Mouse (Mus musculus): ENCODE data around the gene Cdc14a. TPM values are rescaled to one million over a fixed set of nuclear protein-coding genes. Genes with fewer than 3 reads are reported as not detected.

Gene Cdc14a
- polyA plus RNA-seq, 1 experiment from 2014 or later: 6.4 TPM

DNA sequence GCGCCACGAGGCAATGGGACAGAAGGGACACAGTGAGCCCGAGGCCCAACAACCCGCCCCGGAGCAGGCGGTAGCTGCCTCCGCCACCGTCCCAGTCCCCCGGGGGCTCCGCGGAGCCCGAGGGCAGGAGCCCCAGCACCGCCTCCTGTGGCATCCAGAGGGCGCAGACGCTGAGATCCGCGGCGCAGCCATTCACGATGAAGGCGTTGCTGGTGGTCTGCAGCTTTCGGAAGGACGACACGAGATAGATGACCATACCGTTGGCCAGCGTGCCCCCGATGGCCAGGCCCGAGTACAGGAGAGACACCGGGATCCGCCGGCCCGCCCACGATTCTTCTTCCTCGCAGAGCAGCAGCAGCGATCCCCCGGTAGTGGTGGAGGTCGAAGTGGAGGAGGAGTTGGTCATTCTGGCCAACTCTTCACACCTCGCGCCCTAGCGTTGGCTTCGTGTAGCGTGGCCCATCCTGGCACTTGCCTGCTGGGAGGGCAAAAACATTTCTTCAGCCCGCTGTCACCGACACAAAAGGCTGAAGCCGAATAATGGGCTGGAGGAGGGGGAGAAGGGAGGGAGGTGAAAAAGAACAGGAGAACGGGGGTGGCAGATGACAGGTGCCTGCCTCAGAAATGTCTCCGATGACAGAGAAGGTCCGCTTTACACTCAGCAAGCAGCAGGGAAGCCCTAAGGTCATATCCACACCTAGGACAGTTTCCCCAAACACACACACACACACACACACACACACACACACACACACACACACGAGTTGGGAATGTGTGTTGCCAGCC lies 171.4 kb downstream of the Cdc14a start:
- ATAC-seq (ENCODE audit: insufficient number of reproducible peaks, low FRiP score, low TSS enrichment, low read depth): 0 out of 2 replicates have a peak, but pooled peaks have one; percentile 25
- H3K27ac ChIP-seq: peak overlapping the region; percentile 71
- H3K36me3 ChIP-seq: no peaks in the 10 kb centered on the region

DNA sequence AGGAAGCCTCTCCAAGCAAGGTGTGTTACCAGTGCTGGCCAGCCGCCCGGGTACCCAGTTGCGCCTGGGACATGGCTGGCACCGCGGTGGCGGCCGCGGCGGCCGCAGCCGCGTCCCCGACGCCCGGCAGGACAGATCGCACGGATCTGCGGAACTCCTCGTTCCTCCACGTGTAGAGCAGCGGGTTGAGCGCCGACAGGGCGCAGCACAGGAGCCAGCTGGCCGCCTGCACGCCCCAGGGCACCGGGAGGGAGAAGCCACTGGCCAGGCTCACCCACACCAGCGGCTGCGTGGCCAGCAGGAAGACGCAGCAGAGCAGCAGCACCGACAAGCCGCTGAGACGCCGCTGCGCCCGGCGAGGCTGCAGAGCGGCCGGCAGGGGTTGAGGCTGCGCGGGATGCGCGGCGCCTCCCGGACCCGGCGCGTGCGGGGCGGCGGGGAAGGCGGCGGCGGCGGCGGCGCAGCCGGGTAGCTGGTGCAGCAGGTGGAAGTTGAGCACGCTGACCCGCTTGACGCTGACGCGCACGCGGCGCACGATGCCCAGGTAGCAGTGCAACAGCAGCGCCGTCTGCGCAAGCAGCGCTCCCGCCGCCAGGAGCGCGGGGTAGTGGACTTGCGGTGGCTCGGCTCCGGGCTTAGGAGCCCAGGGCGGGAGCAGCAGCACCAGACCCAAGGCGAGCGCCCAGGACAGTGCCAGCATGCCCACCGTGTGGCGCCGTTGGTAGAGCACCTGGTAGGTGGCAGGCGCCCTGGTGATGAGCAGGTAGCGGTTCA lies 172.2 kb downstream of the Cdc14a start:
- ATAC-seq (ENCODE audit: insufficient number of reproducible peaks, low FRiP score, low TSS enrichment, low read depth): 0 out of 2 replicates have a peak, but pooled peaks have one; percentile 18
- no peaks in the 10 kb centered on the region for H3K36me3 ChIP-seq
- WGBS: under 1% methylated on average over 84 of the region's 86 CpGs
- no peaks in the 10 kb centered on the region for H3K9me3 ChIP-seq
- H3K4me2 ChIP-seq: peak overlapping the region; percentile 98
- H3K9ac ChIP-seq: peak overlapping the region; percentile 43
- H3K4me3 ChIP-seq: peak overlapping the region; percentile 53
- peaks cover 23% of the 10 kb centered on the region for H3K4me1 ChIP-seq
- peaks cover 61% of the 10 kb centered on the region for H3K27me3 ChIP-seq
- H3K27ac ChIP-seq: peak overlapping the region; percentile 71

More for the DNA sequence above, 171.4 kb downstream of the Cdc14a start:
- Histone ChIP-seq H3K27me3 (peaks cover 61% of the 10 kb centered on the region), H3K9me3 (no peaks in the 10 kb centered on the region), H3K9ac (peak overlapping the region; percentile 43), H3K4me3 (peak overlapping the region; percentile 53), H3K4me1 (peaks cover 23% of the 10 kb centered on the region), H3K4me2 (peak overlapping the region; percentile 98)
- under 1% methylated on average over 48 of the region's 48 CpGs for WGBS

GRCm38 (mm10) chr3:116249026-116249425 lies 174.8 kb downstream of the Cdc14a start:
- Histone ChIP-seq H3K9ac (no peak overlapping the region), H3K27ac (no peak overlapping the region), H3K4me3 (no peak overlapping the region), H3K9me3 (no peaks in the 10 kb centered on the region), H3K36me3 (no peaks in the 10 kb centered on the region), H3K27me3 (peaks cover 45% of the 10 kb centered on the region), H3K4me2 (no peak overlapping the region), H3K4me1 (peaks cover 23% of the 10 kb centered on the region)
- ATAC-seq (ENCODE audit: insufficient number of reproducible peaks, low FRiP score, low TSS enrichment, low read depth): no peak
- 69% methylated on average over 2 of the region's 2 CpGs for WGBS

DNA sequence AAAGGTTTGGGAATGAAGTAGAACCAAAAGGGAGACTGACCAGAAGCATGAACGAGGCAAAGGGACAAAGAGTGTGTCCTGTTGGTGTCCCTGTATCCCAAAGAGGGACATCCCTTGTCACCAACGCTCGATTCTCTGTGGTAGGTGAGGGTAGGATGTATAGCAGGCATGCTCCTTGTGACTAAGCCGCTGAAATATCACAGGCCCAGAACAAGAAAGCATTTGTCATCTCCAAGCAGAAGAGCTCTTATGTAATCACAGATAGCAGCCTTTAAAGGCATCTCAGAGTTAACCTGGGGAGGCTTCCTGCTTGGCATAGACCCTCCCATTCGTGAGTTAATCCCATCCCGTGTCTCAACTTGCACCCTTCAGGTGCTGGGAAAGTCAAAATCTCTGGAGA lies 179.4 kb downstream of the Cdc14a start:
- Histone ChIP-seq H3K27me3 (peaks cover 4% of the 10 kb centered on the region), H3K27ac (no peak overlapping the region), H3K4me3 (no peak overlapping the region), H3K4me2 (no peak overlapping the region), H3K9ac (no peak overlapping the region), H3K9me3 (no peaks in the 10 kb centered on the region), H3K36me3 (no peaks in the 10 kb centered on the region), H3K4me1 (no peaks in the 10 kb centered on the region)
- WGBS: 61% methylated on average over 6 of the region's 6 CpGs
- ATAC-seq (ENCODE audit: insufficient number of reproducible peaks, low FRiP score, low TSS enrichment, low read depth): no peak

- no peak overlapping the region for H3K4me2 ChIP-seq
- peaks cover 3% of the 10 kb centered on the region for H3K27me3 ChIP-seq
- no peaks in the 10 kb centered on the region for H3K36me3 ChIP-seq
- no peak overlapping the region for H3K4me3 ChIP-seq
- no peak for ATAC-seq (ENCODE audit: insufficient number of reproducible peaks, low FRiP score, low TSS enrichment, low read depth)
- H3K9ac ChIP-seq: no peak overlapping the region
- no peak overlapping the region for H3K27ac ChIP-seq
- no peaks in the 10 kb centered on the region for H3K4me1 ChIP-seq
- 76% methylated on average over 9 of the region's 9 CpGs for WGBS
- H3K9me3 ChIP-seq: no peaks in the 10 kb centered on the region
Measured at GRCm38 (mm10) chr3:116242685-116243084, 181.1 kb downstream of the Cdc14a start.

DNA sequence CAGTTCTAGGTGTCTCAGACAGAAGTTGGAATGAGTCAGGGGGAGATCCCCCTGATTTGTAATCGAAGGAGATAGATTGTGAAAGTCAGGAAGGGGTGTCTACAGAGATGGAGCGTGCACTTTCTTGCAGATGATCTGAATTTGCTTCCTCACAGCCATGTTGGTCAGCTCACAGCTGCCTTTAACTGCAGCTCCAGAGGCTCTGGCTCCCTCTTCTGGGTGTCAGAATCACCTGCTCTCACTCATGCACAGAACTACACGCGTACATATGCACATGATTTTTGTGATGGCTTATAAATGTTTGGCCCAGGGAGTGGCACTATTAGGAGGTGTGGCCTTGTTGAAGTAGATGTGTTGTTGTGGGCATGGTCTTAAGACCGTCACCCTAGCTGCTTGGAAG lies 186.3 kb downstream of the Cdc14a start:
- Histone ChIP-seq H3K27ac (no peak overlapping the region), H3K9ac (no peak overlapping the region), H3K4me1 (no peaks in the 10 kb centered on the region), H3K9me3 (no peaks in the 10 kb centered on the region), H3K36me3 (no peaks in the 10 kb centered on the region), H3K4me3 (no peak overlapping the region), H3K27me3 (no peaks in the 10 kb centered on the region), H3K4me2 (no peak overlapping the region)
- WGBS: 84% methylated on average over 5 of the region's 5 CpGs
- no peak for ATAC-seq (ENCODE audit: insufficient number of reproducible peaks, low FRiP score, low TSS enrichment, low read depth)

- Histone ChIP-seq H3K4me3 (no peak overlapping the region), H3K9ac (no peak overlapping the region), H3K4me2 (no peak overlapping the region), H3K27ac (no peak overlapping the region), H3K9me3 (no peaks in the 10 kb centered on the region), H3K27me3 (no peaks in the 10 kb centered on the region), H3K4me1 (no peaks in the 10 kb centered on the region), H3K36me3 (no peaks in the 10 kb centered on the region)
- ATAC-seq (ENCODE audit: insufficient number of reproducible peaks, low FRiP score, low TSS enrichment, low read depth): no peak
- 76% methylated on average over 4 of the region's 4 CpGs for WGBS
Measured at GRCm38 (mm10) chr3:116236856-116237255, 187.0 kb downstream of the Cdc14a start.

DNA sequence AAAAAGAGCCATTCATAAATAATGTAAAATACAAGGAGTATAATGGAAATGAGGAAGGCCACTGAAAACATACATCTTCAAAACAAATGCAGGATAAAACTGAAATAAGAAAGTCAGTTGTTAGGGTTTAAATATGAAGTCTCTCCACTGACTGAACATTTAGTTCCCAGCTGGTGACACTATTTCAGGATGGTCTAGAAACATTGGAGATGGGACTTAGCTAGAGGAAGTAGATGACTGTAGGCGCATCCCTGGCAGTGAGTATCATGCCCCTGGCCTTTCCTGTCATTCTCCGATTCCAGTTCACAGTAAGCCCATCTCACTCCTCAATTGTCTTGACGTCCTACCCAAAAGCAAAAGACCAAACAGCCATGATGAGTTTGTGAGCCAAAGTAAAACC lies 190.3 kb downstream of the Cdc14a start:
- H3K27me3 ChIP-seq: no peaks in the 10 kb centered on the region
- H3K9me3 ChIP-seq: no peaks in the 10 kb centered on the region
- WGBS: 92% methylated on average over 3 of the region's 3 CpGs
- no peaks in the 10 kb centered on the region for H3K36me3 ChIP-seq
- no peak overlapping the region for H3K9ac ChIP-seq
- no peak overlapping the region for H3K4me3 ChIP-seq
- H3K4me2 ChIP-seq: no peak overlapping the region
- ATAC-seq (ENCODE audit: insufficient number of reproducible peaks, low FRiP score, low TSS enrichment, low read depth): no peak
- no peak overlapping the region for H3K27ac ChIP-seq
- H3K4me1 ChIP-seq: peaks cover 6% of the 10 kb centered on the region; the same call in 1 of the 2 replicates

- Histone ChIP-seq H3K9ac (no peak overlapping the region), H3K36me3 (no peaks in the 10 kb centered on the region), H3K4me3 (no peak overlapping the region), H3K27ac (no peak overlapping the region), H3K27me3 (no peaks in the 10 kb centered on the region), H3K9me3 (no peaks in the 10 kb centered on the region), H3K4me1 (peaks cover 10% of the 10 kb centered on the region), H3K4me2 (no peak overlapping the region)
- 58% methylated on average over 5 of the region's 5 CpGs for WGBS
- ATAC-seq (ENCODE audit: insufficient number of reproducible peaks, low FRiP score, low TSS enrichment, low read depth): no peak
Measured at GRCm38 (mm10) chr3:116232763-116233162, 191.1 kb downstream of the Cdc14a start.

DNA sequence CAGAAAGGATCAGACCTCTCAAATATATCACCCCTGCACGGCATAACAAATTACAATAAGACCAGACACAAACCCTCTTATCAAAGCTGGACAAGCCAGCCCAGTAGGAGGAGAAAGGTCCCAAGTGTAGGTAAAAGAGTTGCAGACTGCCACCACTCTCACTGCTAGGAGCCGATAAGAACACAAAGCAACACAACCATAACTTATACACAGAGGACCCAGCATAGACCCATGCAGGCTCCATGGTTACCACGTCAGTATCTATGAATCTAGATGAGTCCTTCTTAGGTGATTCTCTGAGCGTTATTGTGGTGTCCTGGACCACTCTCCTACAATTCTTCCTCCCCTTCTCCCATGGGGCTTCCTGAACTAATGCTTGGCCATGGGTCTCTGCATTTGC lies 194.5 kb downstream of the Cdc14a start:
- Histone ChIP-seq H3K27me3 (no peaks in the 10 kb centered on the region), H3K4me3 (no peak overlapping the region), H3K9ac (no peak overlapping the region), H3K4me2 (no peak overlapping the region), H3K36me3 (no peaks in the 10 kb centered on the region), H3K9me3 (no peaks in the 10 kb centered on the region), H3K4me1 (peaks cover 12% of the 10 kb centered on the region), H3K27ac (no peak overlapping the region)
- WGBS: 72% methylated on average over 4 of the region's 4 CpGs
- no peak for ATAC-seq (ENCODE audit: insufficient number of reproducible peaks, low FRiP score, low TSS enrichment, low read depth)

DNA sequence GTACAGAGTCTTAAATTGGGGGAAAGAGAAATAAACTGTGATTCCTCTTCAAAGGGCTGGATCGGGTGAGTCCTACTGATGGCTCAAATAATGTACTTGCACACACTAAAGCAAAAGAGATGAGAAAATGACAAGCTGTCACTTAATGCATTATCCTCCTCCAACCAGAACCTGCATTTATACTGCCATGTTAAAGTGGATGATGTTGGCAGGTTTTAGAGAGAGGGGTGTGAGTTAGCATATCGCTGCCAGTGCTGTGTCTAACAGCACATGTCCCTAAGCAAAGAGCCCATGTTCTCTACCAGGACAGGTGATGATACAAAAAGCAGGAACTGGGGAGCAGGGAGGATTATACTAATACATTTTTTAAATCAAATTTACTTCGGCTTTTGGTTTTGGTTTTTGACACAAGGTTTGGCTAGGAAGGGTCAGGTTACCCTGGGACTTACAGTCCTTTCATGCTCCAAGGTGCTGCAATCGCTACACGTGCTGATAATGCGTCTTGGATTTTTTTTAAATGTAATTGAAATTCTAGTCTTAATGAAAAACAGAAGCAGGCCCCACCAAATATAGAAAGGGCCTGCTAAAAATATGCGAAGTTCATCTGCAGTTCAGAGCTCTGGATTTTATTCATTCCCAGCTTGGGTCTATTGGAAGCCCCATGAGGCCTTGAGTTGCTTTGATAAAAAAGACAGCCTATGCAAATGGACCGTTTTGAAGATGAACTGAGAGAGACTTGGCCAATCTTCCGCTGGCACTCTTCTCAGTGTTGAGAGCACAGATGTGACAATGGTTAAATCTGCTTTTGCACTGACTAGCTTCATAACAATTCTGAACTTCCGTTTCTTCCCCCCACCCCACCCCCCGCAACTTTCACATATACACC lies 195.2 kb downstream of the Cdc14a start:
- no peaks in the 10 kb centered on the region for H3K27me3 ChIP-seq
- H3K36me3 ChIP-seq: no peaks in the 10 kb centered on the region
- no peaks in the 10 kb centered on the region for H3K9me3 ChIP-seq
- H3K9ac ChIP-seq: no peak overlapping the region
- no peak; the same call in 1 of the 2 replicates for ATAC-seq (ENCODE audit: insufficient number of reproducible peaks, low FRiP score, low TSS enrichment, low read depth)
- 34% methylated on average over 11 of the region's 11 CpGs for WGBS
- H3K27ac ChIP-seq: no peak overlapping the region
- peaks cover 12% of the 10 kb centered on the region for H3K4me1 ChIP-seq
- no peak overlapping the region for H3K4me2 ChIP-seq
- no peak overlapping the region for H3K4me3 ChIP-seq

Data from limb, embryonic 15.5 days (tissue).